Mouse (Mus musculus) liver, adult (tissue): Measurements from ENCODE around the gene Tha1.

Source experiments
- GATA4 ChIP-seq: IDR thresholded peaks from 2 replicates; pipeline ENCODE4 v1.6.1; 2014; ENCODE audit warnings: mild to moderate bottlenecking, low read length; ENCODE audit not compliant: insufficient replicate concordance

The Tha1 gene

DNA sequence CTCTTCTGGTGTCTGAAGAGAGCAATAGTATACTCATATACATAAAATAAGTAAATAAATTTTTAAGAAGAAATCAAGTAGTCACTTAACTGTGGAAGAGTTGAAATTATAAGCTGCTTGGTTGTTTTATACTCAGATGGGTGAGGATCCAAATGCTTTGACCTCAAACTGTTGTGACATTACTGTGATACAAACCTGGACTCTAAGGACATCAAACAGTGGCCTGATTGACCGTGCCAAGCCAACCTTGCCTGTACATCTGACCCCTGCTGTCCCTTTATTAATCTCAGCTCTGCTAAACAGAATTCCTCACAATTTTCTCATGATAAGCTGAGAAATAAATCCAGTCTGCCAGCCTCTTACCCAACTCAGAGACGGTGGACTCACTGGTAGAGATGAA lies 27.6 kb downstream of the Tha1 start:
- TF ChIP-seq GATA4, result peak; percentile 45; the same call in 1 of the 2 replicates

DNA sequence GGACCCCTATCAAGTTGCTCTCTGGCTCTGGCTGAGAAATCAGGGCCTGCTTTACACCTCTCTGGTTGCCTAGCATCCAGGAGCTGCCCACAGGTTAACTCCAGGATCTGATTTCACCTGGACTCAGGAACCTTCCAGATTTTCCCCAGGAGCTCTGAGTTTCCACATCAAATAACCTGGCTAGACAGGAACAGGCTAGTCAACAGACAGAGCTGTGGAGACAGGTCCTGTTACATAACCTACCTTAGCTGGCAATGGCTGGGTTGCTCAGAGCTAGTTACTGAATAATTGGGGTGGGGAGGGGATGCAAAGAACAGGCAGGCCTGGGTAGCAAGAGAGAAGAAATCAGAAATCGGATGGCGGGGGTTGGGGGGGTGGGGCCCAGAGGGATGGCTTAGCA lies 28.3 kb downstream of the Tha1 start:
- TF ChIP-seq GATA4, result no peak

DNA sequence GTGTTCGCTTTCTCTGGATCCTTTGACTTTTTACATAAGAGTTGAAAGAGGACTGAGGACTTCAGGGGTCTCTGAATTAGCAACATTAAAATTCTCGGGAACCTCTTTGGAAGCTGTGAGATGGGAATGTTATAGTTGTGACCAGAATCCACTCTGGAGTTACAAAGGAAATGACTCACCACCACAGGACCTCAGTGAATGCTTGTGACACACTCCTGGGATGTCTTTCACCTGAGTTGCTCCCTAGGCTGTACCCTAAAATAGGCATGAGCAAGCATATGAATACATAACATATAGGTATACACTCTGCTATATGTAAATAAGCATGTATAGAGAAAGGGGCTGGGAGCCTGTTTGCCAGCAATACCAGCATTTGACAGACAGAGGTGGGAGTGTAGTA lies 29.8 kb downstream of the Tha1 start:
- TF ChIP-seq GATA4, result no peak

- no peak for TF ChIP-seq GATA4
These were observed 32.4 kb downstream of the Tha1 start for GRCm38 (mm10) chr11:117840910-117841309.

GRCm38 (mm10) chr11:117839021-117839420 lies 34.3 kb downstream of the Tha1 start:
- no peak for TF ChIP-seq GATA4

GRCm38 (mm10) chr11:117838572-117838971 lies 34.7 kb downstream of the Tha1 start:
- TF ChIP-seq GATA4, result no peak

DNA sequence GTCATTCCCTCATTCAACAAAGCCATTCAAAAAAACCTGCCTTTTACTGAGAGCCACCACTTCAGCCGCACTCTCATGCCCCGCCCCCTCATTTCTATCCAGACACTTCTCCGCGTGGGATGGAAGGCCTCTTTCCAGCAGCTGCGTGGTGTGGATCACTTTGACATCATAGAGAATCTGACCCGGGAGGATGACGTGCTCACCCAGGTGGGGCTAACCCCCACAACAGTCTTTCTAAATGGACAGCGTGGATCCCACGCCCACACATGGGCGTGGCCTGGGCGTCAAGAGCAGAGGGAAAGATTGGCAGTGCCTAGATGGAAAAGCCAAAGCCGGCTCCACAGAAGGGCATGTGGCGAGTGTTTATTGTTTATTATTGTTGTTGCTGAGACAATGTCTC lies 37.0 kb downstream of the Tha1 start:
- TF ChIP-seq GATA4, result no peak

GRCm38 (mm10) chr11:117834086-117834485 lies 39.2 kb downstream of the Tha1 start:
- 0 out of 2 replicates have a peak, but pooled peaks have one; percentile 7 for TF ChIP-seq GATA4

DNA sequence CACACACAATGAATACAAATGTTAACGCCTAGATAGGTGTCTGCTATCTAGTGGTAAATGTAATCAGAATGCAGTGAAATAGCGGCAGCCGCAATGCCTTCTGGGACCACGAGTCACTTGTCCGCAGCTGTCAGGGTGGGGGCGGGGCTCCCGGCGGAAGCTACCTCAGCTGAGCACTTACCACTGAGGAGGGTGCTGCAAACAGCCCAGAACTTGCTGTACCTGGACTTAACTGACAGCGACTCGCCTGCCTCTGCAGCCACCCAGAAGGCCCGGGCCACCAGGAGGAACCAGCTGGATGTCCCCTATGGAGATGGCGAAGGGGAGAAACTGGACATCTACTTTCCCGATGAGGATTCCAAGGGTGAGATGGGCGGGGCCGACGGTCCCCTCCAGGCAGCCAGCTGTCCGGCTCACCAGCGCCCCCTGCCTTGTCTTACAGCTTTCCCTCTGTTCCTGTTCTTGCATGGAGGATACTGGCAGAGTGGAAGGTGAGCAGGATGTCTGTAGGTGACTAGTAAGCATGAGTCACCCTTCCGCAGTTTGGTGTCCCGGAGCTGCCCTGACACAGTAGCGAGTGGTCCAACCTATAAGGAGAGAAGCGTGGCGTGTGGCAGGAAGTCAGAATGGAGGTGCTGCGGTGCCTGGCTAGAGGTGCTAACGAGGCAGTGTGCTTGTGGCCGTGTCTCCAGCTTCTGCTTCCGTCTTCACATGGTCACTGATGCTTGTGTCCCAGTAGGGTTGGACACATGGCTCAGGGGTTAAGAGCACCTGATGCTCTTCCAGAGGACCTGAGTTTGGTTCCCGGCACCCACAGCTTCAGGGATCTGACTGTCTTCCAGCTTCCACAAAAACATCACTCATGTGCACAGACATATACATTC lies 41.0 kb downstream of the Tha1 start:
- no peak for TF ChIP-seq GATA4

GRCm38 (mm10) chr11:117830401-117830800 lies 42.9 kb downstream of the Tha1 start:
- TF ChIP-seq GATA4, result no peak

- no peak for TF ChIP-seq GATA4
These were observed 43.5 kb downstream of the Tha1 start for GRCm38 (mm10) chr11:117829671-117830215.

DNA sequence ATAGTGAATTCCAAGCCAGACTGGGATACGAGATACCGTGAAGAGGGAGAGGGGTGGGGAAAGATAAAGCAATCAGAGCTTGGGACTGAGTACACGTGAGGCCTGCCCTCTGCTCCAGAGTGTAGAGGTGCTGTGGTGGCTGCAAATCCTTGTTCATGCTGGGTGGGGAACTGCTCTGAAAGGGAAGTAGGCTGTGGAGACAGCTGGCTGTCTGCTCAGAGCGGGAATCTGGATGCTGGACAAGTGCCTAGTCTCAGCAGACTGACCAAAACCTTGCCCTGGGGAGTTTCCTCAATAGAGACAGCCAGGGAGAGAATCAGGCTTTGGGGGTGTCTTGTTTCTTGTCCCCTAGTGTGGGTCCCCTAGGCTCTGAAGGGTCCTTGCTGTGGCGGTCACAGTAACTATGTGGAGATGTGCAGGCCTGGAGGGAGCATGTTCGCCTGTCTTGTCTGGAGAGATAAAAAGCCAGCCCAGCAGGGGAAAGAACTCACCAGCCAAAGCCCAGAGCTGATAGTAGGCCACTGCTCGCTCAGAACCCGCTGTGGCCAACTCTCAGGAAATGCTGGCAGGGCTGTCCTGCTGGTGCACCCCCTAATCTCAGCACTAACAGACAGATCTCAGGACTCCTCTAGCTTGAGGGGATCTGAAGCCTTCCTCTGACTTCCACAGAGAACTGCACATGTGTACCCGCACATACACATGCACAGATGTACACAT lies 44.2 kb downstream of the Tha1 start:
- TF ChIP-seq GATA4, result peak; percentile 82

GRCm38 (mm10) chr11:117828149-117828887 lies 45.0 kb downstream of the Tha1 start:
- TF ChIP-seq GATA4, result no peak

DNA sequence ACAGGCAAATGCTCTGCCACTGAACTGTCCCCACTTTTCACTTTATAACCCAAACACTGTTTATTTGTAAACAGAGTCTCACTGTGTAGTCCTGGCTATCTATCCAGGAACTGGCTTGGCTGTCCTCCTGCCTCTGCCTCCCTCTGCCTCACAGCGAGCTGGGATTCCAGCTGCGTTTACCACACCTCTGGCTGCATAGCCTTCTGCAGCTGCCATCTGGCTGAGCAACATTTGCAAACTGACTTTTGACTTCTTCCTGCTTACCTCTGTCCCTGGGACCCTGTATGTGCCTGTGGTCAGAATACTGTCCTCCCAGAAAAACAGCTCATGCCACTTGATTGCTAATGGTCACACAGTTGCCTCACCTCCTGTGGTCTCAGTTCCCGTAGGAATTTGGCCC lies 45.9 kb downstream of the Tha1 start:
- TF ChIP-seq GATA4, result no peak

DNA sequence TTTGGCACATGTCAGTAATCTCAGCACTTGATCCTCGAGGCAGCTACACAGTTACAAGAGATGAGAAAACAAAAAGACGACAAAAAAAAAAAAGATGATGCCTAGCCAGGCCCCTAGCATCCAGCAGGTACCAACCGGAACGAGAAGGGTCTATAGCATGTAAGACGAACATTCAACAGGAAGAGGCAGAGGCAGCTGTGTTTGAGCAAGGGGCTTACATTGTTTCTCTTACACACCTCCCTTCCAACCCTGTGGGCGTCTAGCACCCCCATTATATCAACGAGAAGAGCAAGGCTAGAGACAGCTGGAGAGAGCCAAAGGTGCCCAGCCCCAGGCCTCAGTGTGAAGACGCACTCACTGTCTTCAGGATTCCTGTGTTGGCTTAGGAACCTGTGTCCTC lies 46.4 kb downstream of the Tha1 start:
- TF ChIP-seq GATA4, result no peak
